Mouse (Mus musculus) myocyte (in vitro differentiated cells): ENCODE results near the gene Mink1.

Source experiments
- MAX ChIP-seq: IDR thresholded peaks from one replicate; pipeline ENCODE4 v1.6.1; 2011; ENCODE audit warnings: low read depth, mild to moderate bottlenecking, control low read depth
- MYOD1 ChIP-seq, 3 experiments: IDR thresholded peaks; one replicate each; pipeline ENCODE4 v1.6.1; 2011; ENCODE audit warnings: control low read depth in 2 of 3, low read depth in 2 of 3, mild to moderate bottlenecking in 2 of 3, moderate library complexity in 1 of 3; ENCODE audit not compliant: insufficient read length in 2 of 3, control insufficient read depth in 1 of 3
- POLR2A ChIP-seq: IDR thresholded peaks from one replicate; pipeline ENCODE4 v1.6.1; 2011; ENCODE audit warnings: low read depth, mild to moderate bottlenecking, control low read depth, moderate library complexity; ENCODE audit not compliant: insufficient read length
- REST ChIP-seq: IDR thresholded peaks from one replicate; pipeline ENCODE4 v1.6.1; 2011; ENCODE audit warnings: mild to moderate bottlenecking, control low read depth, moderate library complexity; ENCODE audit not compliant: insufficient read depth, insufficient read length

GRCm38 (mm10) chr11:70648512-70648911, 85.8 kb downstream of the Mink1 start:
- TF ChIP-seq POLR2A = no peak
- TF ChIP-seq MAX = no peak
- no peak for TF ChIP-seq MYOD1 (IDR thresholded peaks at IDR 0.05; ENCODE audit: control insufficient read depth in 1 of 3, insufficient read length in 2 of 3, low read depth in 2 of 3)
- TF ChIP-seq REST = no peak
